Mouse (Mus musculus) embryonic facial prominence, embryonic 15.5 days (tissue): ENCODE data around the gene Sap30. TPM values are rescaled to one million over a fixed set of nuclear protein-coding genes. Genes with fewer than 3 reads are reported as not detected.
A peak's percentile ranks its signal among the peaks of the same experiment; 100 is the strongest.

Experiments
- ATAC-seq: fragments of 200-750 bp; cut with Nextera tagmentation; 2 replicates; pipeline ENCODE4 v1.8.0; 2017; ENCODE audit warnings: low read depth, moderate TSS enrichment; ENCODE audit not compliant: insufficient number of reproducible peaks, low FRiP score, low TSS enrichment
- H3K27ac ChIP-seq: fragments of 300-500 bp; sonication (generic); replicated peaks from 2 replicates; pipeline ENCODE4 v1.5.1; 2015; ENCODE audit warnings: mild to moderate bottlenecking, inconsistent platforms
- H3K27me3 ChIP-seq: fragments of 300-500 bp; sonication (generic); 2 replicates; pipeline ENCODE4 v1.6.1; 2015; ENCODE audit warnings: inconsistent platforms
- H3K36me3 ChIP-seq: fragments of 300-500 bp; sonication (generic); 2 replicates; pipeline ENCODE4 v1.6.1; 2015; ENCODE audit warnings: mild to moderate bottlenecking, inconsistent platforms
- H3K4me1 ChIP-seq: fragments of 300-500 bp; sonication (generic); 2 replicates; pipeline ENCODE4 v1.6.1; 2015; ENCODE audit warnings: inconsistent platforms
- H3K4me2 ChIP-seq: fragments of 300-500 bp; sonication (generic); replicated peaks from 2 replicates; pipeline ENCODE4 v1.6.1; 2015; ENCODE audit warnings: mild to moderate bottlenecking, inconsistent platforms
- H3K4me3 ChIP-seq: fragments of 300-500 bp; sonication (generic); replicated peaks from 2 replicates; pipeline ENCODE4 v1.5.1; 2015; ENCODE audit warnings: mild to moderate bottlenecking, inconsistent platforms
- H3K9ac ChIP-seq: fragments of 300-500 bp; sonication (generic); 2 replicates; pipeline ENCODE4 v1.6.1; 2015; ENCODE audit warnings: inconsistent platforms
- H3K9me3 ChIP-seq: fragments of 300-500 bp; sonication (generic); replicated peaks from 2 replicates; pipeline ENCODE4 v1.6.1; 2016; ENCODE audit warnings: inconsistent platforms
- WGBS: fragments of 180-500 bp; shearing (Covaris S2); methylation state at CpG from one replicate; pipeline ENCODE4 v1.1.7; 2015; 5-methylcytosine and 5-hydroxymethylcytosine counted together
- polyA plus RNA-seq: library from polyadenylated mRNA; unstranded; fragments of >200 nt; fragmentation: Nextera tagmentation; extraction: Ambion mirVana; gene quantifications from 2 replicates; pipeline ENCODE4 v1.2.1, GENCODE M21; 2015

Sap30 gene
- polyA plus RNA-seq, 1 experiment from 2014 or later = 36.0 TPM

- H3K4me2 ChIP-seq = peak overlapping the region; percentile 33
- no peak overlapping the region for H3K27ac ChIP-seq
- H3K4me3 ChIP-seq = no peak overlapping the region
- H3K27me3 ChIP-seq = no peaks in the 10 kb centered on the region
- no peak overlapping the region for H3K9ac ChIP-seq
- peaks cover 14% of the 10 kb centered on the region for H3K4me1 ChIP-seq
- WGBS = 47% methylated on average over 9 of the region's 9 CpGs
- ATAC-seq = no peak
- H3K9me3 ChIP-seq = no peaks in the 10 kb centered on the region
- H3K36me3 ChIP-seq = no peaks in the 10 kb centered on the region
Measured at GRCm38 (mm10) chr8:57436437-57436796, 51.2 kb downstream of the Sap30 start.

DNA sequence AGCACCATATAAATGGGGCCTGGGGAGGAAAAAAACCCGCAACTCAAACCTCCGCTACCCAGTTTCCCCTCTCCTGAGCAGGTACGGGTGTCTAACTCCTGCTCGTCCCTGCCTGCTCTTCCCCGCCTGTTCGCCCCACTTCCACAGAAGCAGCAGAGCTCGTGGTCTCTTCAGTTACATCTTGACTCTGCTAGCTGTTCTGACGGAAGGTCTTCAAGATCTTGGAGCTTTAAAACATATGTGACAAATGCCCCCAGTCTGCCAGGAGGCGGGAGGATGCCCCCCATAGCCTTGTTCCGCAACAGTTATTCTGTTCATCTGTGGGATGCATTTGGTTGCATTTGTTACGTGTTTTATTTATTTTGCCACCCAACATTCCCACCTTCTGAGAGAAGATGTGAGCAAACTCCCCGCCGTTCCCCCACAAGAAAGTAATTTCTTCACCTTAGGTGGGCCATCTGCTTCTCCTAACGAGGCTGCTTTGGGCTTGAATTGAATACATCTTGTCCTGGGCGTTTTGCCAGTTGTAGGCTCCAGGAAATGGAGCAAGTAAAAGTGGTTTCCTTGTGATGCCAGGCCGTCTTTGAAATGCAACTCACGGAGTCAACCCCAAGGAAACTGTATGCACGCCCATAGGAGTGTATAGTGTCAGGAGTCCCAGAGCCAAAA, 51.8 kb downstream of the Sap30 start:
- peak; percentile 47; the same call in 1 of the 2 replicates for ATAC-seq
- H3K27me3 ChIP-seq = no peaks in the 10 kb centered on the region
- peak overlapping the region; percentile 33 for H3K4me2 ChIP-seq
- peaks cover 14% of the 10 kb centered on the region for H3K4me1 ChIP-seq
- peak overlapping the region; percentile 48; the same call in 1 of the 2 replicates for H3K27ac ChIP-seq
- no peaks in the 10 kb centered on the region for H3K36me3 ChIP-seq
- WGBS = 27% methylated on average over 18 of the region's 18 CpGs
- H3K9ac ChIP-seq = no peak overlapping the region
- no peaks in the 10 kb centered on the region for H3K9me3 ChIP-seq
- H3K4me3 ChIP-seq = peak overlapping the region; percentile 6; the same call in 1 of the 2 replicates

GRCm38 (mm10) chr8:57432802-57433201, 54.9 kb downstream of the Sap30 start:
- H3K27me3 ChIP-seq = peaks cover 11% of the 10 kb centered on the region
- H3K4me2 ChIP-seq = no peak overlapping the region
- 78% methylated on average over 5 of the region's 5 CpGs for WGBS
- ATAC-seq = no peak
- no peaks in the 10 kb centered on the region for H3K36me3 ChIP-seq
- peaks cover 14% of the 10 kb centered on the region for H3K4me1 ChIP-seq
- no peaks in the 10 kb centered on the region for H3K9me3 ChIP-seq
- no peak overlapping the region for H3K27ac ChIP-seq
- no peak overlapping the region for H3K9ac ChIP-seq
- no peak overlapping the region for H3K4me3 ChIP-seq

Other genes starting within 250 kb of the Sap30 start
- 2.3 and 3.8 TPM in 2 replicates for gene Hand2, start 166.9 kb downstream of the Sap30 start, polyA plus RNA-seq
- gene Scrg1, start 31.9 kb downstream of the Sap30 start, polyA plus RNA-seq = 5.3 and 8.4 TPM in 2 replicates
- gene Hmgb2, start 24.0 kb upstream of the Sap30 start, polyA plus RNA-seq = 277 and 280 TPM in 2 replicates
- 14.1 and 14.6 TPM in 2 replicates for gene Galnt7, start 165.2 kb upstream of the Sap30 start, polyA plus RNA-seq